Mouse (Mus musculus) embryonic fibroblast, embryonic 13.5 days (primary cell): ENCODE results near the gene Elfn1. TPM values are rescaled to one million over a fixed set of nuclear protein-coding genes. Genes with fewer than 3 reads are reported as not detected.

ENCODE experiments used
- H3K27ac ChIP-seq: 2 replicates; pipeline ENCODE4 v1.5.1; 2012; ENCODE audit warnings: low read length, control low read depth, inconsistent platforms; ENCODE audit not compliant: insufficient read depth
- H3K4me1 ChIP-seq: 2 replicates; pipeline ENCODE4 v1.6.1; 2011; ENCODE audit warnings: low read length; ENCODE audit not compliant: control insufficient read depth, insufficient read depth
- H3K4me3 ChIP-seq: 2 replicates; pipeline ENCODE4 v1.5.1; 2011; ENCODE audit warnings: mild to moderate bottlenecking, control low read depth, low read length; ENCODE audit not compliant: insufficient read depth
- CTCF ChIP-seq: IDR thresholded peaks from 2 replicates; pipeline ENCODE4 v1.5.1; 2011; ENCODE audit warnings: mild to moderate bottlenecking, control low read depth, low read length, moderate library complexity, borderline replicate concordance; ENCODE audit not compliant: insufficient read depth
- POLR2A ChIP-seq: IDR thresholded peaks from 2 replicates; pipeline ENCODE4 v1.6.1; 2011; ENCODE audit warnings: low read depth, mild to moderate bottlenecking, control low read depth, low read length, moderate library complexity
- polyA plus RNA-seq: library from polyadenylated mRNA; stranded (reverse); fragments of >200 nt; gene quantifications from 2 replicates; pipeline ENCODE4 v1.2.4, GENCODE M21; 2011; ENCODE audit warnings: low read depth; ENCODE audit not compliant: missing spikeins, insufficient read length

Gene Elfn1
- polyA plus RNA-seq, 1 experiment: 2.1 TPM

DNA sequence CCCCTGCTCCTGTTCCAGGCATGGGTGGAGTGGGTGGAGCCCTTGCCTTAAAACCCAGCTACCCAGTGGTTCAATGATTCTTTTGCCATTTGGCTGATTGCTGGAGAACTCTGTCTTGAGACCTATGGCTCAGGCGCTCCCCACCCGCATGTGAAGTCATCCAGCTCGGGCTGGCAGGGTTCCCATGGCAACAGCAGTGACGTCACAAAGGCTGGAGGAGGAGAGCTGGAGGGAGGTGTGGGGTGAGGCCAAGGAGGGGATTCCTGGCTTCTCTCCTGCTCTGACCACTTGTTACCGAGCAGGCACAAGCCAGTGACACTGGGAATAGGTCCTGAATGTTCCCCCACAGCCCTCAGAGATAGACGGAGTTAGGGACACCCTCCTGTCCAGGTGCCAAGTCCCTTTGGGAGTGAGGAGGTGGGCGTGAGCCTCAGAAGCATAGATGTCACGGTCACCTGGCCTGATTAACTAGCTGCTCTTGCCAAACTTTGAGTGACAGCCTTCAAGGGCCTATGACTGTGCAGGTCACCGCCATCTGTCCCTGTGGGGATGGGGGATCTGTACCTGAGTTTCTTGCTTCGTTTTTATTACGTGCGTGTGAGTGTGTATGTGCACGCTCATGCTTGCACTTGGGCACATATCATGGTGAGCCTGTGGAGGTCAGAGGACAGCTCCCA lies 25.0 kb downstream of the Elfn1 start:
- Histone ChIP-seq H3K4me1 (0 out of 2 replicates have a peak, but pooled peaks cover 6% of the 10 kb centered on the region), H3K27ac (no peak overlapping the region), H3K4me3 (no peak overlapping the region)
- TF ChIP-seq POLR2A (no peak), CTCF (no peak)

DNA sequence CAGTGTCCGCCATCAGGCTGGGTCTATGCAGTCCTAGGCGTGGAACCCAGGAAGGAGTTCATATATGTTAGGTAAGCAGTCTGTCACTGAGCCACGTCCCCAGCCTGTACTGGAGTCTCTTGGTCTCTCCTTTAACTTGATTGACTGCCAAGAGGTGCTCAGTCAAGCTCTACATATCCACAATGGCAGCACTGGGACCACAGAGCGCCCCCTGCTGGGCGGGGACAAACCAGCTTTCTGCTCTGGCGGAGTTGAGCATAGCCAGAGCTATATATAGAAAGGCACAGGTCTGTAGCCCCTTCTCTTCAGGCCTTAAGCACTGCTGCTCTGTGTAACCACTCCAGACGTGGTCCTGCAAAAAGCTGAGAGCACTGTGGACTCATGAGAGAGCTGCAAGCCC lies 25.7 kb downstream of the Elfn1 start:
- no peak overlapping the region for H3K27ac ChIP-seq
- TF ChIP-seq CTCF: peak; percentile 32; the same call in 1 of the 2 replicates
- no peak for TF ChIP-seq POLR2A

GRCm38 (mm10) chr5:139936431-139936830 lies 28.7 kb downstream of the Elfn1 start:
- Histone ChIP-seq H3K4me1 (0 out of 2 replicates have a peak, but pooled peaks cover 4% of the 10 kb centered on the region), H3K27ac (no peak overlapping the region), H3K4me3 (no peak overlapping the region)
- TF ChIP-seq CTCF (no peak), POLR2A (no peak)

More for the DNA sequence above, 25.7 kb downstream of the Elfn1 start:
- Histone ChIP-seq H3K4me3 (no peak overlapping the region), H3K4me1 (0 out of 2 replicates have a peak, but pooled peaks cover 6% of the 10 kb centered on the region)

DNA sequence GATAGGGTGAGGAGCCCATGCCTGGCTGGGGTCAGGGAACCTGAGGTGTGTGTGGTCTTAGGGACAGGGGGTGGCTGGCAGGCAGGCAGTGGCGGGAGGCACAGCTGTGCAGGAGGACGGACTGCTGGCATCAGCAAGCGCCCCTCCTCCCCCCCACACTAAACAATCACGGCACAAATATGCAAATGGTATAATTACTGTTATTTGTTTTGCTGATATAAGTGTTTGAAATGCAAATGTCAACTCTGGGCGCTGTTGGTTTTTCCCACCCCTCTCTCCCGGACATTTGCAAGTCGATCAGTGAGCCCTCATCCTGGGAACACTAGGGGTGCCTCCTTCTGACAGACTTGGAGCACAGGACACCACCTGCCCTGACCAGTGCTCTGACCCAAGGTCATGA lies 37.0 kb downstream of the Elfn1 start:
- Histone ChIP-seq H3K4me1 (no peaks in the 10 kb centered on the region), H3K27ac (no peak overlapping the region), H3K4me3 (no peak overlapping the region)
- TF ChIP-seq CTCF (no peak), POLR2A (no peak)

DNA sequence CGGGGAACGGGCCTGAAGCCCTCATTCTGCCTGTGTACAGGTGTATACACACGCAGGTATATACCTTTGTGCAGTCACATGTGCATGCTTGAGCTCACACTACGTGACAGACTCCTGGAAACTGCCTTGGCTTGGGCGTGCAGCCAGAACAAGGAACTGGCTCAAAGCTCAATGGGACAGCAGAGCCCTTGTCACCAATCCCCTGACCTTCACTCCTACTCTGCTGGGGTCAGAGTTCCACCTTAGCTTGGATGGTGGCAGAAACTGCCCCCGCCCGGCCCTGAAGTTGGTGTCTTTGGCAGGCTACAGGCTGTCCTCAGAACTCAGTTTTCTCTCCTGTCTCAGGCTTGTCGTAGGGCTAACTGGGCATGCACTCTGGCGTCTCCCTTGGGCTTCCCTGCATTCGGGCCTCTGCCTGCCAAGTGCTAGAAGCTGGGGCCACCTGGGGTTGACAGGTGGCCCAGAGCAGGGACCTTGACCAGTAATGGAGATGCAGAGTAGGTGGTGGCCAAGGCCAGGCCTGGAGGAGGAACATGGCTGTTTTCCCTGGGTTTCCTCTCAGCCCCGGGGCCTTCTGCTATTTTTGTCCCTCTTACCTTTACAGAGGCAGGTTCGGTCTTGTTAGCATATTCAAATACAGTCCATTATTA lies 38.1 kb downstream of the Elfn1 start:
- Histone ChIP-seq H3K4me1 (peaks cover 2% of the 10 kb centered on the region; the same call in 1 of the 2 replicates), H3K4me3 (no peak overlapping the region), H3K27ac (no peak overlapping the region)
- TF ChIP-seq CTCF (no peak), POLR2A (no peak)

DNA sequence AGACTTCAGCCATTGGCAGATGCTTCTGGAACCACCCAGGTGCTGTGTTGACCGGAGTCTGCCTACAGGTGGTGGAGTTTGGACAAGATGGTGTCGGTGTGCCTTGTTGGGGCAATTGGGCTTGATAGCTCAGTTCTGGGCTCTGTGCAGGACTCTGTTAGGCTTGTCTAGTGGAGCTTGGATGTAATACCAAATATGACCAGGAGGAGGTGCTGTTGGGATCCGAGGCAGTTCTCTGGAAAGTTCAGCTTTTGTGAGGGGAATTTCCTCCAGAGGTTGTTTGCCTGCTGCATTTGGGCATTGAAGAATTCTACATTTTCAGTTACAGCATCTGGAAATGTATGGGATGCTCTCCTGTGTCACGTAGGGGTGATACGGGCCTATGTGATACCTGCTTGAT lies 39.7 kb downstream of the Elfn1 start:
- H3K4me1 ChIP-seq: peaks cover 2% of the 10 kb centered on the region; the same call in 1 of the 2 replicates
- H3K27ac ChIP-seq: no peak overlapping the region
- no peak for TF ChIP-seq CTCF
- TF ChIP-seq POLR2A: no peak
- no peak overlapping the region for H3K4me3 ChIP-seq

DNA sequence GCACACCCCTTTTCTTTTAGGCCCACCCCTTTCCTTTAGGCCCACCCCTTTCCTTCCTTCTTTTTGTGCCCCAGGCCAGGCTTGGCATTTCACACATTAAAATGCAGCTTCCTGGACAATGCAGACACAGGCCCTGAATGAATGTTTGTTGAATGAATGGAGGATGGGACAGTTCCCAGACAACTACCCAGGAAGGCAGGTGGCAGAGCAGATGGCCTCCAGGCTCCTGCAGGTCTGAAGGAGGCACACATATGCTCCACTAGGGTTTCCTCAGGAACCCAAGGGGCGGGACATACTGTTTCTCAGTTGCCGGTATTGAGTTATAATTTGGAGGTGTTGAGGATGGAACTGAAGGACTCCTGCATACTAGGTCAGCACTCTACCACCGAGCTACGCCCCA lies 40.8 kb downstream of the Elfn1 start:
- no peak for TF ChIP-seq POLR2A
- TF ChIP-seq CTCF: no peak
- Histone ChIP-seq H3K4me3 (no peak overlapping the region), H3K27ac (no peak overlapping the region), H3K4me1 (peaks cover 2% of the 10 kb centered on the region; the same call in 1 of the 2 replicates)

GRCm38 (mm10) chr5:139949363-139949762 lies 41.6 kb downstream of the Elfn1 start:
- no peak overlapping the region for H3K4me3 ChIP-seq
- TF ChIP-seq POLR2A (no peak), CTCF (no peak)
- H3K4me1 ChIP-seq: peaks cover 2% of the 10 kb centered on the region; the same call in 1 of the 2 replicates
- H3K27ac ChIP-seq: no peak overlapping the region

DNA sequence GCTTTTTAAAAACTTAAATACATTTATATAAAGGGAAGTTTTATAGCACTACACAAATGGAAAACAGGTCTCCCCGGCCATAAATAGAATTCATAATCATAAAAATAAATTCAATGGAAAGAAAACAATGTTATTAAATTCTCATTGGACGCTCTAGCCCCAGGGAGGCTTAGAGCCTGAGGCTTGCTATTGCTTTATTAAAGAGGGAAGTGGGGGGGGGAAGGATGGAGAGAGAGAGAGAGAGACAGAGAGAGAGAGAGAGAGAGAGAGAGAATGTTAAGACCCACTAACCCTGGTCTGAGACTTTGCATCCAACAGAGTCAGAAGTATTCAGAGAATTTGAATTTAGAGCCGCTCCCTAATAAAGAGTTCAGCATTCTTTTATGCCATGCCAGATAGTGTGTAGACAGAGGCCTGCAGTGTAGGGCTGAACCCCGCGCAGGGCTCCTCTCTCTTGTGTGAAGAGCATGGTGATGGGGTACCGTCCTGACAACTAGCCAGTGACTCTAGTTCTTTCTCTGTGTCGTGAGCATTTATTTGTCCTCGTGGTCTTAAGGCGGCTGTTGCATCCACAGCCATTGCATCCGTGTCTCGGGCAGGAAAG lies 42.3 kb downstream of the Elfn1 start:
- peaks cover 2% of the 10 kb centered on the region; the same call in 1 of the 2 replicates for H3K4me1 ChIP-seq
- no peak overlapping the region for H3K4me3 ChIP-seq
- TF ChIP-seq CTCF (no peak), POLR2A (no peak)
- no peak overlapping the region for H3K27ac ChIP-seq

DNA sequence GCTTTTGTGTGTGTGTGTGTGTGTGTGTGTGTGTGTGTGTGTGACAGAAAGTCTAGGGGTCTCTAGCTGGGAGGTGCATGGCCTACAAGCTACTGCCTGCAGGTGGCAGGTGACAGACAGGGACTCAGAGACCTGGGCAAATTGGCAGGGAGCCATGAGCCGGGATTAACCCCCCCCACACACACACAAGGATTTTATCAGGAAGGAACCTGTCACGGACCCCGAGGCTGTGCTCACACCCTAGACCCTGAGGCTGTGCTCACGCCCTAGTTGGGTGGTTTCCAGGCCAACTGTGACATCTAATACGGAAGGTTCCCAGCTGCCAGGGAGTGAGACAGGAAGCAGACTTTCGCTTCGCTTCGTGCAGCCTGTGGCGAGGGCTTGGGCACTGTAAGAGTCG lies 49.1 kb downstream of the Elfn1 start:
- Histone ChIP-seq H3K27ac (no peak overlapping the region), H3K4me3 (no peak overlapping the region), H3K4me1 (no peaks in the 10 kb centered on the region)
- TF ChIP-seq POLR2A: no peak
- TF ChIP-seq CTCF: no peak
